Mouse (Mus musculus): ENCODE data around the gene Gm16181.
"Not testable (repeated sequence)": the region's sequence is repeated elsewhere in the genome, so short reads cannot be mapped to it uniquely, and the experiment has no call there.

Gene Gm16181

GRCm38 (mm10) chr17:35234090-35234489 lies 13.5 kb downstream of the Gm16181 start:
- not testable (repeated sequence) for DNase-seq

- DNase-seq = peak; percentile 54
Measured at GRCm38 (mm10) chr17:35234903-35235302, 14.3 kb downstream of the Gm16181 start.

DNA sequence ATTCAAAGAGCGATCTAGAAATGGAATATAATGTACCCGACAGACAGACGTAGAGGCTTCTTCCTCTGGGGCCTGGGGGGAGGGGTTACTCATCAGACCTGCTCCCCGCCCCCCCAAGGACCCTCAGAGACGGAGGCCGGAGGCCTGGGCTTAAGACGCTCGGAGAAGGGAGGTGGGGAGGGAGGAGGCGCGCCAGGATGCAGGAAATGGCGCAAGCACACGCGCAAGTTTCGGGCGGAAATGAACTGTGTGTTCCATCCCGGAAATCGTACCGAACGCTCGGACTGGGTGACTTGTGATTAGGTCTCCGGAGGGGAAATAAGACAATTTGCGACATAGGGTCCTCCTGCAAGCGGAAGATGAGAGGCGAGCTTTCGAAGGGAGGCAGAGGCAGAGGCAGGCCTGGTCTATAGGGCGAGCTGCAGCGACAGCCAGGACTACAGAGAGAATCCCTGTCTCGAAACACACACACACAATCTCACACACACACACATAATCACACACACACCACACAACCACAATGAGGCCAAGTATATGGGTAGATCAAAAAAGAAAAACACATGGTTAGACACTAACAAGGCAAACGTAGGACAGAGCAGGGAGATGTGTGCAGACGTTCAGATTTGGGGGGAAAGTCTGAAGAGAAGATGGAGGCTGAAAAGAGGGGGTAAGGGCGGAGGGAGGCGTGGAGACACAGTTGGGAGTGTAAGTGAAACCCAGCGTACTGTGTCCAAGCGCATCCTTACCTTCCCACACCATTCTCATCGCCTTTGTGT lies 15.2 kb downstream of the Gm16181 start, which contains the start of gene Nfkbil1:
Gene Nfkbil1, minus strand, starts transcription at position 179 of the 776 bp plus-strand sequence.
- peak; percentile 86 for DNase-seq

DNA sequence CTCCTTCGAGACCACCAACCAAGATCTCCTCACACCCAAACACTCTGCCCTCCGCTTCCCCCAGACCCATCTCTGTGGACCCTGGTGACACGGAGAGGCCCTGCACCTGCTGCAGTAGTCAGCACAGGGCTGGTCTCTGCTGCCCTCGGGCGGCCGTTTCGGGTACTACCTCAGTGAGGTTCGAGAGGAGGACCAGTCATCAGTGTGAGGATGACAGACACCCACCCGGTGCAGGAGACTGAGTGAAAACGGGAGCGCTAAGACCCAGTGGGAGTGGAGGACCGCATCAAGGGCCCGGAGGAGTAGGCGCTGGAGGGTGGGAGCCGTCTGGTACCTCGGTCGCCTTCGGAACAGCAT lies 15.7 kb downstream of the Gm16181 start:
- peak; percentile 100 for DNase-seq

DNA sequence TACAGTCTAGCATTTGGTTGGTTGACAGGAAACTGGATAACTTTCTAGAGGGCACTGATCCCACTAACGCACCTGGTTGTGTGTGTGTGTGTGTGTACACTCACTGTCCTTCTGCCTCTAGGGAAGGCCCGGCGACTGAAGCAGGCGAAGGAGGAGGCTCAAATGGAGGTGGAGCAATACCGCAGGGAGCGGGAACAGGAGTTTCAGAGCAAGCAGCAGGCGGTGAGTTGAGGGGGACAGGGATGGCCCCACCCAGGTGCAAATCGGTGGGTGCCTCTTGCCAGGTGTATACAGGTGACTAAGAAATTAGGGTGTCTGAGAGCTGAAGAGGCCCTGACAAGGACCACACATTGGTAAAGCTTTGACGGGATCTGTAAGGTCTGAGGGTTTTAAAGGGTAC lies 16.4 kb downstream of the Gm16181 start:
- no peak for DNase-seq

DNA sequence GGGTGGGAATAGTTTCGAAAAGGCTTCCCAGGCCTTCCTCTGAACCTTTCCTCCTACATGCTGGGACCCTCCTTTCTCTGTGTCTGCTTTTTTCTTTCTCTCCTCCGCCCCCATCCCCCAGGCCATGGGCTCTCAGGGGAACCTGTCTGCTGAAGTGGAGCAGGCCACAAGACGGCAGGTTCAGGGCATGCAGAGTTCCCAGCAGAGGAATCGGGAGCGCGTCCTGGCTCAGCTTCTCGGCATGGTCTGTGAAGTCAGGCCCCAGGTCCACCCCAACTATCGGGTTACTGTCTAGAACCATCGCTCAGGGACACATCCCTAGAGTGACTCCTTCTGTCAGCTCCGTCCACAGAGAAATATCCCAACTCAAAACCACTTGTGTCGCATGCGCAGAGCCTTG lies 16.9 kb downstream of the Gm16181 start:
- no peak for DNase-seq

DNA sequence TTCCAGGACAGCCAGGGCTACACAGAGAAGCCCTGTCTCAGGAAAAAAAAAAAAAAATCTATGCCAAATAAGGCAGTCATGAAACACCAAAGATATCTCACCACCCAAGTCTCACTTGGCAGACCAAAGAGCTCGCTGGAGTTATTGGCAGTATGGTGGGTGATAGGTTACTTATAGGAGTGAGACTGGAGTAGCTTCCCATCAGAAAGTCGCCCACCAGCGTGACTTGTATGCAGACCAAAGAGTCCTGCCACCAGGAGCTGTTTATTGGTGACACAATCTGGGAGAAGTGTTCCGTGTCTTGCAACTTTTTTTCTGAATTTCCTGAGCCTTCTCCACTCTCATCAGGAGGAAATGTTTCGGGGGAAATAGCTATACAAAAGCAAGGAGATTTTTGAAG lies 19.1 kb downstream of the Gm16181 start:
- no peak for DNase-seq

- peak; percentile 54 for DNase-seq
Measured at GRCm38 (mm10) chr17:35240384-35241304, 20.0 kb downstream of the Gm16181 start.

- DNase-seq = peak; percentile 95
Measured at GRCm38 (mm10) chr17:35241305-35242014, 20.8 kb downstream of the Gm16181 start, which contains the start of gene Ddx39b. TSS of gene Ddx39b (plus strand) at chr17:35241746.

DNA sequence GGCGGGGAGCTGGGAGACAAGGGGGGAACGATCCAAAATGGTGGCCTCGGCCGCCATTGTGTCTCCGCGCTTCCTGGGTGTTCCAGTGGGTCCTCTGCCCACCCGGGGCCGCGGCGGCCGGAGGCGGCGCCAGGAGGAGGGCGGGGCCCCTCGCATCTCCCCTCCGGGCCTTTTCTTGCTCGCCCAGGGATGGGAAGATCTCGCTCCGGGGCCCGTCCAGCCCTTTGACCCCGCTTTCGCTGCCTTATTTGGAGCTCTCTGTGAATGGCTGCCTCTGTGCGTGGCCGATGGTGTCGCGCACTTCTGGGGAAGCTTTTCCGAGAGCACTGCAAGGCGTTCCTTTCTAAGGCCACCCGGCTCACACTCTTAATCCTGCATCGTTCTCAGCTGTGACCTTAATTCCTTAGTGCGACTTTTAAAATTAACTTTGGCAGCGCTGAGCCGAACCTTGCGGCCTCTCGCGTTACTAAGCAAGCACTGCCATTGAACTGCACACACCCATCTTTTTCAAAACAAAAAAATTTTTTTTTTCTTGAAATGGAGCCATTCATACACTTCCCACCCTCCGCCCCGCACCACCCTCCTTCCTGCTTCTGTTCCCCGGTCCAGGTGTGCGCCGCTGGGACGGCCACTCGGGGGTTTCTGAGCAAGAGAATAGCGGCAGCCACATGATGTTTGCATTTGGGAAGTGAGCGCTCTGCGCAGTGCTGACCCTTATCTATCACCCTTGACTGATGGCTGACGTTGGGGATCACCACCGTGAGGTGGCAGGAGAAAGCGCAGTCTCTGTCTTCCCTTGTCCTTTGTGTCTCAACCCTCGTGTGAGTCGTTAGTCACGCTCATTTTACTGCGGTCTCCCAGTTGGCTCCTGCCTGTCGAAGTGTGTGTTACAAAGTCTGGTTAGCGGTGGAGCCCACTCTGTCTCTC lies 21.6 kb downstream of the Gm16181 start:
- DNase-seq = no peak

GRCm38 (mm10) chr17:35243086-35243485 lies 22.5 kb downstream of the Gm16181 start:
- DNase-seq = peak; percentile 56

- DNase-seq = no peak
Measured at GRCm38 (mm10) chr17:35244999-35245398, 24.4 kb downstream of the Gm16181 start.

DNA sequence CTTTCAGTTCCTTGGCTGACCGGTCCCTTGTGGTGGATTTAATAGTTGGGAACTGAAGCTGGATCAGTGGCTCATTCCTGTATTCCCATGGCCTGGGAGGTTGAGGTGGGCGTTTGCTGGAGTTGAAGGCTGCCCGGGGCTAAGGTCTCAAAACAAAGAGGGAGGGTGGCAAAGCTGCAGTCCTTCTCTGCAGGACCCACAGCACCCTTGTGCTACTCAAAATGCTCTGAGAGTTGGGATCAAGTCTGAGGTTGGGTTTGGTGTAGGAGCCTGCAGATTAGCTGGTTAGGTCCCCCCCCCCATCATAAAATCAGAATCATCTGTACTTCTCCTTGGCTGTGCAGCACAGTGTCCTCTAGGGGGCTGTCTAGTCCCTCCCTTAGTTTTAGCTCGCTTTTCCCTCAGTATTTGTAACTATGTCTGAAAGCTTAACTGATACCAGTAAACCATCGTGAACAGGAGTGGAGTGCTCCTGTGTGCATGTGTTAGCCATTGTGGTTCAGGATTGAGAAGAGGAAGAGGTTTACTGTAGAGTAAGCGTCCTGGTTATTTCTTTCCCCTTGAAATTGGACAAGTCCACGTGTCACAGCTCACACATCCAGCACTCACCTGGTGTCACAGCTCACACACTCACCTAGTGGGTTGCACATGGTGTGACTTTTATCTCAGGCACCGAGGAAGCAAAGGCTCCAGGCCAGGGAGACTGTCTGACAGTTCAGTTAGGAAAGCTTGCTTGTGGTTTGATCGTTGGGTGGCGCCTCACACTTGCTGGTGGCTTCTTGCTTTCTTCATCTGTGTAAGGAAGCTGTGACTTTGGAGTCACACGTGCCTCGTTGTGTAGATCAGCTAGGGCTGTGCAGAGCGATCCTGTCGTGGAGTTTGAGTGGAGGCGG lies 25.3 kb downstream of the Gm16181 start:
- no peak for DNase-seq

DNA sequence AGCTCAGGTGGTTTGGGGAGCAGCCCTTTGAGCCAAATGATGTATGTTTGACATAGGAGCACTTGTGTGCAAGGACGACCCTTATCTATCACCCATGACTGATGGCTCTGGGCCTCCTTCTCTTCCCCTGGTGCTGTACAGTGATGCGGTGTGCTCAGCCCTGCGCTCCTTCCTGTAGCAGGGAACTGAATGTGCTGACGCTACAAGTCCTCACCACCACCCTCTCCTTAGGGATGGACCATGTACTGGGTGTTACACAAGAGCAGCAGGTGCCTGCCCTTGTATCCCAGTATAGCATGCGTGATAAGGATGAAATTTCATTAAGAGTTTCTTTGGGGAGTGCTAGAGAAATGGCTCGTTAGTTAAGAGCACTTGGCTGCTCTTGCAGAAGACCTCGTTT lies 26.5 kb downstream of the Gm16181 start:
- no peak for DNase-seq

DNA sequence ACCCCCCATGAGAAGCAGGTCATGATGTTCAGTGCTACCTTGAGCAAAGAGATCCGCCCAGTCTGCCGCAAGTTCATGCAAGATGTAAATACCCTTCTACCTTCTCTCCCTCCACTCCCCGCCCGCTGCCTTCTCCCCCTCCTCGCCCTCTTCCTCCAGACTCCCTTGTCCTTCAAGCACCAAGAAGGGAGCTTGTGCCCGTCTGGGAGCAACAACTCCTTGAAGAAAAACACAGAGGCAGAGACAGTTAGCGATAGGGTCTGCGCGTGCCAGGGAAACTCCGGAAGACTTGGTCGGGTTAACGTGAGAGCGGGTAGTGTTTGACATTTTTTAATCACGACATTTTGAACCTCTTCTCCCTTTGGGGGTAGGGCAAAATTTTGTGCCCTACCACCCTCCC lies 28.4 kb downstream of the Gm16181 start:
- DNase-seq = no peak

DNA sequence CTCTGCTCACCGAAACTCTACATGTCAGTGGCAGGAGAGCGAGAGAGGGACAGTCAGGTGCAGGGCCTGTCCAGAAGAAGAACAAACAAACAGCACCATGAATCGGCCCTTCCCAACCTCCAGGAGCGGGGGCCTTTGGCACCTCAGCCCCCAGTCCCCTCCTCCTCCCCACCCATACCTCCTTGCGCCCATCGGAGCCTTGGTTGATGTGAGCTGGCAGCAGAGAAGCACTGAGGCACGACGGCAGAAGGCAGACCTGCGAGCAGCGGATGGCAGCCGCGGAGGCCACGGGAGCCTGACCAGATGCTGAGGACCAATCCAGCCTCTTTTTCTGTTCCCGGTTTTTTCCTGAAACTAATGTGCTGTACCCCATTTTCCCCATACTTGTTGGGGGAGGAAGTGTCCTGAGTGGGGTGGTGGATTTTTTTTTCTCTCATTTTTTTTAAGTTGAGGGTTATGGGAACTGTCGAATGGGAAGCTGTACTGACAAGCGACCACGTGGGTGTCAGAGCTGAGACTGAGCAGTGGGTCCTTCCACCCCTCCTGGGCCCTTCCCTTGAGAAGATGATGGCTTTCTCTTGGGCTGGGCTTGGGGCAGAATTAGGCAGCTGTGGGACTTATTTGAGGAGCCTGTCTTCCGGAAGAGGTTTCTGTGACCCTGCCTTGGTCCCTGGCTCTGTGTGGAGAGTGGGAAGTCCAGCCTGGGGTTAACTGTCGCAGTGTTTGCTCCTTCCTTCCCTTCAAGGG lies 29.0 kb downstream of the Gm16181 start:
- DNase-seq = no peak

GRCm38 (mm10) chr17:35250348-35251120 lies 29.9 kb downstream of the Gm16181 start:
- no peak for DNase-seq

- no peak for DNase-seq
Measured at GRCm38 (mm10) chr17:35251162-35251719, 30.6 kb downstream of the Gm16181 start.

DNA sequence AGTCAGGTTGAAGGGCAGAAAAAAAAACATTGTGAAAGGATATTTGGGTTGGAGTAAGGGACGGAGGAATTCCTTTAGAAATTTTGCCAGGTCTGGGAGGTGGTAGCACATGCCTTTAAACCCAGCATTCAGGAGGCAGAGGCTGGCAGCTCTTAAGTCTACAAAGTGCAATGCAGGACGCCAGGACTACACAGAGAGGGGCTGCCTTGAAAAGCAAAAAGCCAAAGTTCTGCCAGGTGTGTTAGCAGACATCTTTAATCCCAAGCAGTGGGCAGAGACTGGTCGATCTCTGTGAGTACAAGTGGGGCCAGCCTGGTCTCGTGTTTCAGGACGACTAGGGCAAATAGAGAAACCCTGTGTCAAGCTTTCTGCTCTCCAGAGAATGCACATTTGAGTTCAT lies 31.3 kb downstream of the Gm16181 start:
- DNase-seq = peak; percentile 5

All from cerebellum, adult 8-10 months (tissue).